Mouse (Mus musculus): ENCODE data around the gene Mybpc3.

Mybpc3 gene

GRCm38 (mm10) chr2:91125101-91125500 lies 7.2 kb downstream of the Mybpc3 start:
- ChIA-PET CTCF (interaction anchor here in 3 of 4 experiments (0.5 to 3.5 kb wide), 6 partner anchors 9 to 132 kb away, joined by 3 to 21 read pairs (median 3); no protein-coding TSS in a partner anchor), POLR2A (interaction anchor here in 3 of 4 experiments (0.6 to 1.7 kb wide), 6 partner anchors 9 to 81 kb away, joined by 3 to 5 read pairs (median 3); no protein-coding TSS in a partner anchor)

GRCm38 (mm10) chr2:91128761-91129160 lies 10.8 kb downstream of the Mybpc3 start:
- ChIA-PET CTCF (interaction anchor here in 2 of 4 experiments (0.6 kb wide), 2 partner anchors 14 to 352 kb away, joined by 3 to 9 read pairs; no protein-coding TSS in a partner anchor), POLR2A (interaction anchor here in 2 of 4 experiments (0.5 to 1.0 kb wide), 2 partner anchors 13 to 133 kb away, joined by 3 to 6 read pairs; no protein-coding TSS in a partner anchor)

- ChIA-PET POLR2A (interaction anchor here in 2 of 4 experiments (0.7 to 3.0 kb wide), 8 partner anchors 10 to 107 kb away, joined by 3 to 13 read pairs (median 5); partner anchors contain the start of gene Mybpc3 (in 1 of the 2)), CTCF (interaction anchor here in 1 of 4 experiments (0.8 kb wide), 1 partner anchor 15 kb away, joined by 3 read pairs; no protein-coding TSS in a partner anchor)
These were observed 12.2 kb downstream of the Mybpc3 start for GRCm38 (mm10) chr2:91130126-91130525.

- POLR2A ChIA-PET: interaction anchor here in 2 of 4 experiments (0.6 to 3.0 kb wide), 14 partner anchors 9 to 106 kb away, joined by 3 to 13 read pairs (median 5); partner anchors contain the start of genes Acp2 (in 1 of the 2), Ddb2 (in 1 of the 2), Mybpc3 (in 1 of the 2) and Nr1h3 (in 1 of the 2)
- CTCF ChIA-PET: interaction anchor here in 3 of 4 experiments (0.8 to 1.6 kb wide), 4 partner anchors 12 to 16 kb away, joined by 3 to 6 read pairs (median 4); no protein-coding TSS in a partner anchor
These were observed 13.3 kb downstream of the Mybpc3 start for GRCm38 (mm10) chr2:91131251-91131650.

GRCm38 (mm10) chr2:91132035-91132434 lies 14.1 kb downstream of the Mybpc3 start:
- ChIA-PET POLR2A (interaction anchor here in 2 of 4 experiments (1.0 to 3.0 kb wide), 12 partner anchors 8 to 105 kb away, joined by 3 to 13 read pairs (median 5); partner anchors contain the start of genes Acp2 (in 1 of the 2), Ddb2 (in 1 of the 2), Mybpc3 (in 1 of the 2) and Nr1h3 (in 1 of the 2)), CTCF (interaction anchor here in 3 of 4 experiments (0.5 to 1.6 kb wide), 4 partner anchors 11 to 281 kb away, joined by 3 to 6 read pairs (median 4); no protein-coding TSS in a partner anchor)

GRCm38 (mm10) chr2:91136513-91137412 lies 18.8 kb downstream of the Mybpc3 start:
- ChIA-PET CTCF (interaction anchor here in 3 of 4 experiments (0.5 to 2.6 kb wide), 6 partner anchors 13 to 87 kb away, joined by 3 to 13 read pairs (median 6); no protein-coding TSS in a partner anchor), POLR2A (interaction anchor here in 2 of 4 experiments (0.5 to 9.0 kb wide), 11 partner anchors 13 to 100 kb away, joined by 3 to 68 read pairs (median 4); partner anchors contain the start of genes Ddb2 (in 2 of the 2) and Mybpc3 (in 1 of the 2))

GRCm38 (mm10) chr2:91137481-91137880 lies 19.5 kb downstream of the Mybpc3 start:
- POLR2A ChIA-PET: interaction anchor here in 2 of 4 experiments (0.5 to 9.0 kb wide), 11 partner anchors 14 to 127 kb away, joined by 3 to 68 read pairs (median 4); partner anchors contain the start of genes Ddb2 (in 2 of the 2) and Arfgap2 (in 1 of the 2)
- CTCF ChIA-PET: interaction anchor here in 3 of 4 experiments (0.5 to 2.6 kb wide), 6 partner anchors 14 to 88 kb away, joined by 3 to 13 read pairs (median 6); no protein-coding TSS in a partner anchor

GRCm38 (mm10) chr2:91139311-91139710 lies 21.4 kb downstream of the Mybpc3 start:
- CTCF ChIA-PET: interaction anchor here in 2 of 4 experiments (1.8 to 2.6 kb wide), 3 partner anchors 24 to 55 kb away, joined by 4 to 15 read pairs (median 13); no protein-coding TSS in a partner anchor
- POLR2A ChIA-PET: interaction anchor here in 3 of 4 experiments (0.5 to 9.0 kb wide), 26 partner anchors 8 to 591 kb away, joined by 3 to 68 read pairs (median 4); partner anchors contain the start of genes Arfgap2 (in 2 of the 3), Acp2 (in 1 of the 3), Ambra1 (in 1 of the 3) and Ddb2 (in 1 of the 3)

GRCm38 (mm10) chr2:91139764-91140163 lies 21.8 kb downstream of the Mybpc3 start:
- ChIA-PET POLR2A (interaction anchor here (0.6 to 9.0 kb wide), 29 partner anchors 9 to 590 kb away, joined by 3 to 68 read pairs (median 4); partner anchors contain the start of genes Arfgap2 (in 2 of the 4), Ddb2 (in 2 of the 4), Ambra1 (in 1 of the 4) and Madd (in 1 of the 4)), CTCF (interaction anchor here (0.5 to 2.2 kb wide), 10 partner anchors 25 to 347 kb away, joined by 3 to 15 read pairs (median 4); partner anchors contain the start of gene Ddb2 (in 1 of the 4))

GRCm38 (mm10) chr2:91142920-91143319 lies 25.0 kb downstream of the Mybpc3 start:
- ChIA-PET CTCF (interaction anchor here in 3 of 4 experiments (0.6 to 1.9 kb wide), 15 partner anchors 12 to 985 kb away, joined by 3 to 12 read pairs (median 4); partner anchors contain the start of genes Ddb2 (in 1 of the 3) and Madd (in 1 of the 3)), POLR2A (interaction anchor here (0.6 to 9.0 kb wide), 12 partner anchors 12 to 274 kb away, joined by 3 to 68 read pairs (median 3); partner anchors contain the start of gene Ddb2 (in 1 of the 4))

GRCm38 (mm10) chr2:91143401-91143800 lies 25.5 kb downstream of the Mybpc3 start:
- CTCF ChIA-PET: interaction anchor here (0.6 to 1.9 kb wide), 15 partner anchors 12 to 985 kb away, joined by 3 to 12 read pairs (median 4); partner anchors contain the start of genes Ddb2 (in 1 of the 4) and Madd (in 1 of the 4)
- POLR2A ChIA-PET: interaction anchor here in 3 of 4 experiments (0.9 to 9.0 kb wide), 11 partner anchors 12 to 273 kb away, joined by 3 to 68 read pairs (median 3); partner anchors contain the start of gene Ddb2 (in 1 of the 3)

- ChIA-PET CTCF (interaction anchor here in 2 of 4 experiments (0.7 to 2.1 kb wide), 3 partner anchors 33 to 320 kb away, joined by 3 to 9 read pairs (median 3); no protein-coding TSS in a partner anchor), POLR2A (interaction anchor here in 2 of 4 experiments (0.6 to 1.2 kb wide), 5 partner anchors 8 to 307 kb away, joined by 3 to 4 read pairs (median 4); no protein-coding TSS in a partner anchor)
These were observed 30.2 kb downstream of the Mybpc3 start for GRCm38 (mm10) chr2:91148101-91148500.

GRCm38 (mm10) chr2:91151331-91151730 lies 33.4 kb downstream of the Mybpc3 start:
- POLR2A ChIA-PET: interaction anchor here in 2 of 4 experiments (1.2 to 1.7 kb wide), 3 partner anchors 11 to 38 kb away, joined by 3 to 5 read pairs (median 4); no protein-coding TSS in a partner anchor
- CTCF ChIA-PET: interaction anchor here in 1 of 4 experiments (1.2 kb wide), 1 partner anchor 36 kb away, joined by 5 read pairs; no protein-coding TSS in a partner anchor

GRCm38 (mm10) chr2:91152885-91153377 lies 35.0 kb downstream of the Mybpc3 start:
- POLR2A ChIA-PET: interaction anchor here in 2 of 4 experiments (1.0 to 2.0 kb wide), 5 partner anchors 11 to 59 kb away, joined by 3 to 6 read pairs (median 4); no protein-coding TSS in a partner anchor

GRCm38 (mm10) chr2:91154091-91154490 lies 36.1 kb downstream of the Mybpc3 start:
- POLR2A ChIA-PET: interaction anchor here in 2 of 4 experiments (0.6 to 2.0 kb wide), 5 partner anchors 12 to 115 kb away, joined by 3 to 6 read pairs (median 4); no protein-coding TSS in a partner anchor
- CTCF ChIA-PET: interaction anchor here in 3 of 4 experiments (0.7 to 1.2 kb wide), 4 partner anchors 29 to 39 kb away, joined by 3 to 6 read pairs (median 4); partner anchors contain the start of gene Madd (in 1 of the 3)

More at GRCm38 (mm10) chr2:91152885-91153377, 35.0 kb downstream of the Mybpc3 start:
- CTCF ChIA-PET: interaction anchor here in 2 of 4 experiments (0.6 to 1.2 kb wide), 2 partner anchors 38 to 306 kb away, joined by 3 to 5 read pairs; no protein-coding TSS in a partner anchor
